ENCODE assay signal across 20 mouse cellular contexts in the genomic region with DNA sequence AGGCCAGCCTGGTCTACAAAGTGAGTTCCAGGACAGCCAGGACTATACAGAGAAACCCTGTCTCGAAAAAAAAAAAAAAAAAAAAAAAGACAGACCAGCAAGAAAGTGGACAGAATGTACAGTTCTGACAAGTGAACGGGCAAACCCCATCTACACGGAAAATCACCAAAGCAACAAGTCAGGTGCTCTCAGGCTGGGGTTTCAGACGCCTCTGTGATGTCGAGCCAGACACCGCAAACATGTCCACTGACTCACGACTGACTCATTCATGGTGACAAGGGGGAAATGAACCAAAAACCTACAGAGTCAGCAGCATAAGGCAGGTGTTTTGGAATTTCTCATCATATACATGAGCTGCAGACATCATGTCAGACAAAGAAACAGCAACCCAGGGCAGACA. TPM values are rescaled to one million over a fixed set of nuclear protein-coding genes. Genes with fewer than 3 reads are reported as not detected.
A peak's percentile ranks its signal among the peaks of the same experiment; 100 is the strongest.
DNase-seq lines count a peak whose midpoint lies in the region; ATAC-seq and TF ChIP-seq lines count a peak whose summit lies in the region.
"Had no signal": no experiment of that assay in that cellular context is flagged by ENCODE, and none has a peak within 500 bp of the region (broad histone marks: within the 10 kb centered on the region; RNA-seq: fewer than 3 reads in every experiment).

No protein-coding gene starts in this region.

- ATAC-seq in Patski, result peak; percentile 89
- peak; percentile 57 for ATAC-seq in monocyte, adult 5-6 weeks (replicated peaks; ENCODE audit: insufficient number of reproducible peaks, low FRiP score, low TSS enrichment, poor library complexity, severe bottlenecking)
- no peak for ATAC-seq in heart, embryonic 11.5 days (replicated peaks; ENCODE audit: insufficient number of reproducible peaks, low FRiP score, low TSS enrichment)

- in situ Hi-C loops in Patski (cut with MboI; ENCODE audit: low pct_unique_long_range_greater_than_20kb), result no loop called here

- no peak overlapping the region for H3K4me2 ChIP-seq in heart, embryonic 11.5 days
- H3K4me2 ChIP-seq: embryonic facial prominence, embryonic 15.5 days; hindbrain, embryonic 15.5 days; liver, embryonic 15.5 days had no signal

- H3K79me2 ChIP-seq in C2C12 (ENCODE audit: control insufficient read depth, insufficient read depth), result peaks cover 84% of the 10 kb centered on the region

- peaks cover 18% of the 10 kb centered on the region for H3K4me1 ChIP-seq in heart, embryonic 11.5 days (ENCODE audit: control insufficient read depth, insufficient read depth, low read length)

- H3K36me3 ChIP-seq in C2C12 (ENCODE audit: control insufficient read depth, insufficient read depth), result peaks cover 43% of the 10 kb centered on the region
- H3K36me3 ChIP-seq in heart, embryonic 11.5 days (ENCODE audit: control insufficient read depth, insufficient read depth, low read length), result 0 out of 2 replicates have a peak, but pooled peaks cover 2% of the 10 kb centered on the region

- H3K9ac ChIP-seq in heart, embryonic 11.5 days (ENCODE audit: low read depth, low read length), result no peak overlapping the region
- H3K9ac ChIP-seq: embryonic facial prominence, embryonic 15.5 days; hindbrain, embryonic 15.5 days; liver, embryonic 15.5 days had no signal

- peak; percentile 34 for DNase-seq in adrenal gland, postnatal 14 days
- DNase-seq in adrenal gland, adult 18-20 months (ENCODE audit: low spot score in 2 of 2), result no peak
- DNase-seq in Patski (ENCODE audit: low read depth, low spot score), result peak; percentile 84
- DNase-seq in neural tube, embryonic 10.5 days (ENCODE audit: extremely low spot score, low spot score), result no peak
- DNase-seq in heart, postnatal 4 days, result no peak
- DNase-seq: cerebellum, adult 9-11 months; embryo, embryonic 11 days; gastrocnemius, postnatal 10 days; heart, adult 2 months; kidney, adult 2 months; kidney, postnatal 14 days; lung, postnatal 14 days; spleen, adult 18-20 months had no signal

- H3K9me3 ChIP-seq in heart, embryonic 11.5 days (replicated peaks; ENCODE audit: control insufficient read depth, low read length), result no peaks in the 10 kb centered on the region
- H3K9me3 ChIP-seq: embryonic facial prominence, embryonic 15.5 days; forebrain, embryonic 10.5 days; hindbrain, embryonic 15.5 days; liver, embryonic 15.5 days had no signal

- peaks cover 26% of the 10 kb centered on the region for H3K79me3 ChIP-seq in C2C12 (ENCODE audit: low read depth)

- no peak overlapping the region for H3K4me3 ChIP-seq in C2C12 (ENCODE audit: insufficient read depth, poor library complexity, severe bottlenecking)
- H3K4me3 ChIP-seq in heart, embryonic 11.5 days (ENCODE audit: low read depth, low read length), result no peak overlapping the region
- H3K4me3 ChIP-seq: embryonic facial prominence, embryonic 15.5 days; forebrain, embryonic 10.5 days; heart, adult 2 months; hindbrain, embryonic 15.5 days; liver, embryonic 15.5 days had no signal

- H3ac ChIP-seq in C2C12 (ENCODE audit: control insufficient read depth, insufficient read length, low read depth), result no peak overlapping the region

- TF ChIP-seq CTCF in C2C12 (IDR thresholded peaks at IDR 0.05; ENCODE audit: control insufficient read depth, insufficient read depth, insufficient read length), result no peak
- TF ChIP-seq CTCF in Patski (IDR thresholded peaks at IDR 0.05), result no peak

- POLR2A ChIA-PET in Patski (lab: Charles Lee), result no interaction called here

- no peak overlapping the region for H3K27ac ChIP-seq in heart, embryonic 11.5 days (ENCODE audit: low read depth, low read length)
- H3K27ac ChIP-seq: embryonic facial prominence, embryonic 15.5 days; forebrain, embryonic 10.5 days; heart, adult 2 months; hindbrain, embryonic 15.5 days; liver, embryonic 15.5 days had no signal

- H3K27me3 ChIP-seq in C2C12 (ENCODE audit: control insufficient read depth, insufficient read depth, insufficient read length) (no peaks in the 10 kb centered on the region), Patski (no peaks in the 10 kb centered on the region)
- no peaks in the 10 kb centered on the region for H3K27me3 ChIP-seq in heart, embryonic 11.5 days (ENCODE audit: control insufficient read depth, insufficient read depth, low read length)
- H3K27me3 ChIP-seq: embryonic facial prominence, embryonic 15.5 days; hindbrain, embryonic 15.5 days; liver, embryonic 15.5 days had no signal

- 81% methylated on average over 7 of the region's 7 CpGs for WGBS in heart, embryonic 11.5 days (ENCODE audit: insufficient replicate concordance)

- CTCF ChIA-PET in Patski (lab: Charles Lee), result no interaction called here

TF ChIP-seq in C2C12, 6 proteins besides CTCF, POLR2A, EP300 and RAD21:
- TF ChIP-seq CEBPB (IDR thresholded peaks at IDR 0.05; ENCODE audit: low read depth) (no peak), MYOG (IDR thresholded peaks at IDR 0.05; ENCODE audit: control insufficient read depth, extremely low read depth, insufficient read length) (no peak), USF1 (IDR thresholded peaks at IDR 0.05; ENCODE audit: low read depth) (peak; percentile 11), MYOD1 (IDR thresholded peaks at IDR 0.05; ENCODE audit: control insufficient read depth, insufficient read length, low read depth) (no peak), FOSL1 (IDR thresholded peaks at IDR 0.05; ENCODE audit: insufficient read depth, low read length, poor library complexity, severe bottlenecking) (peak; percentile 80), MAX (IDR thresholded peaks at IDR 0.05) (no peak)

RNA-seq across cellular contexts. Expression of a gene that starts 28.8 kb away (rescaled TPM):
- 30.6 and 30.7 TPM in 2 replicates for total RNA-seq in adrenal gland, postnatal 14 days (2021)
- 10 to 100 TPM; 25.4 to 42.8 TPM for total RNA-seq in adrenal gland, adult 18-20 months (2021)
- polyA plus RNA-seq in C2C12 (2012; fragmentation: generic; extraction: Trizol) (6.4 TPM), Patski (2021) (35.2 TPM)
- total RNA-seq in monocyte, adult 5-6 weeks (2017), result 50.6 to 62.5 TPM (median 51.5 TPM) in 3 replicates
- 10 to 100 TPM; 23.3 to 24.0 TPM for total RNA-seq in heart, postnatal 4 days (2021)
- polyA plus RNA-seq in heart, embryonic 11.5 days (2014; fragmentation: Nextera tagmentation; extraction: Ambion mirVana), result 7.2 and 9.6 TPM in 2 replicates

Comparison
In these comparisons a context has a peak if more than half of its experiments do, and no peak if none do; other contexts are left out.
1. DNase-seq: peak in adrenal gland, postnatal 14 days (single experiment) and Patski (single experiment); none in adrenal gland, adult 18-20 months (0 of 2), neural tube, embryonic 10.5 days (single experiment) and heart, postnatal 4 days (single experiment).